21 mouse cellular contexts compared by ENCODE assay signal in genomic region chr9:51931054-51931690, GRCm38 (mm10). TPM values are rescaled to one million over a fixed set of nuclear protein-coding genes. Genes with fewer than 3 reads are reported as not detected.
DNase-seq lines count a peak whose midpoint lies in the region; ATAC-seq lines count a peak whose summit lies in the region.
"Had no signal": no experiment of that assay in that cellular context is flagged by ENCODE, and none has a peak within 500 bp of the region (broad histone marks: within the 10 kb centered on the region; RNA-seq: fewer than 3 reads in every experiment).

No protein-coding gene starts in this region.

- H3K9me3 ChIP-seq in lung, embryonic 15.5 days: no peaks in the 10 kb centered on the region
- no peaks in the 10 kb centered on the region for H3K9me3 ChIP-seq in kidney, embryonic 16.5 days (ENCODE audit: low read length)
- H3K9me3 ChIP-seq: embryonic facial prominence, embryonic 15.5 days; heart, embryonic 12.5 days; hindbrain, embryonic 13.5 days; limb, embryonic 15.5 days; midbrain, embryonic 15.5 days; stomach, embryonic 15.5 days had no signal

- H3K9ac ChIP-seq in lung, embryonic 15.5 days: no peak overlapping the region
- H3K9ac ChIP-seq in kidney, embryonic 16.5 days (replicated peaks; ENCODE audit: low read length): no peak overlapping the region
- H3K9ac ChIP-seq: embryonic facial prominence, embryonic 15.5 days; heart, embryonic 12.5 days; hindbrain, embryonic 13.5 days; limb, embryonic 15.5 days; liver, postnatal 0 days; midbrain, embryonic 15.5 days; stomach, embryonic 15.5 days had no signal

- ATAC-seq in CD4-positive, CD25-positive, alpha-beta regulatory T cell, adult 4 months: no peak
- 0 out of 2 replicates have a peak, but pooled peaks have one; percentile 21 for ATAC-seq in lung, embryonic 15.5 days (ENCODE audit: borderline replicate concordance, extremely low read depth, low FRiP score, low TSS enrichment)
- no peak for ATAC-seq in kidney, embryonic 16.5 days (ENCODE audit: low FRiP score, low TSS enrichment)
- ATAC-seq: forebrain, embryonic 16.5 days; liver, postnatal 0 days; midbrain, embryonic 15.5 days had no signal

- peak overlapping the region; percentile 88 for H3K27ac ChIP-seq in lung, embryonic 15.5 days
- H3K27ac ChIP-seq in kidney, embryonic 16.5 days (ENCODE audit: low read length): no peak overlapping the region
- H3K27ac ChIP-seq: embryonic facial prominence, embryonic 15.5 days; hindbrain, embryonic 13.5 days; limb, embryonic 15.5 days; midbrain, embryonic 15.5 days; stomach, embryonic 15.5 days had no signal

- DNase-seq in CD4-positive, CD25-positive, alpha-beta regulatory T cell, adult 2 months (ENCODE audit: low read depth, low spot score): peak; percentile 12
- DNase-seq in lung, postnatal 25 days (ENCODE audit: low spot score): no peak
- peak; percentile 40 for DNase-seq in 3T3-L1 (ENCODE audit: low read depth, low spot score)
- peak; percentile 53 for DNase-seq in adrenal gland, postnatal 14 days
- DNase-seq in right cerebral cortex, postnatal 14 days: no peak
- DNase-seq: cerebellum, adult 9-11 months; heart, adult 11 months; kidney, adult 8-10 months; kidney, postnatal 25 days; liver, postnatal 0 days had no signal

- H3K27me3 ChIP-seq in lung, embryonic 15.5 days: no peaks in the 10 kb centered on the region
- no peaks in the 10 kb centered on the region for H3K27me3 ChIP-seq in kidney, embryonic 16.5 days (ENCODE audit: insufficient read depth, low read length)
- H3K27me3 ChIP-seq: embryonic facial prominence, embryonic 15.5 days; heart, embryonic 12.5 days; hindbrain, embryonic 13.5 days; limb, embryonic 15.5 days; midbrain, embryonic 15.5 days; stomach, embryonic 15.5 days had no signal

- WGBS in lung, embryonic 15.5 days: 52% methylated on average over 7 of the region's 7 CpGs
- WGBS in kidney, embryonic 16.5 days: 93% methylated on average over 7 of the region's 7 CpGs

- no peak overlapping the region for H3K4me3 ChIP-seq in lung, embryonic 15.5 days
- no peak overlapping the region for H3K4me3 ChIP-seq in kidney, embryonic 16.5 days (ENCODE audit: low read length)
- H3K4me3 ChIP-seq: embryonic facial prominence, embryonic 15.5 days; heart, embryonic 12.5 days; hindbrain, embryonic 13.5 days; limb, embryonic 15.5 days; midbrain, embryonic 15.5 days; myocyte; stomach, embryonic 15.5 days had no signal

- peaks cover 51% of the 10 kb centered on the region for H3K4me1 ChIP-seq in lung, embryonic 15.5 days
- H3K4me1 ChIP-seq in kidney, embryonic 16.5 days (ENCODE audit: insufficient read depth, low read length): 0 out of 2 replicates have a peak, but pooled peaks cover 5% of the 10 kb centered on the region

- H3K36me3 ChIP-seq in lung, embryonic 15.5 days: no peaks in the 10 kb centered on the region
- no peaks in the 10 kb centered on the region for H3K36me3 ChIP-seq in kidney, embryonic 16.5 days (ENCODE audit: insufficient read depth, low read length)
- H3K36me3 ChIP-seq: embryonic facial prominence, embryonic 15.5 days; heart, embryonic 12.5 days; hindbrain, embryonic 13.5 days; limb, embryonic 15.5 days; midbrain, embryonic 15.5 days; stomach, embryonic 15.5 days had no signal

- H3K4me2 ChIP-seq in lung, embryonic 15.5 days: no peak overlapping the region
- H3K4me2 ChIP-seq in kidney, embryonic 16.5 days (replicated peaks; ENCODE audit: low read depth, low read length): no peak overlapping the region
- H3K4me2 ChIP-seq: embryonic facial prominence, embryonic 15.5 days; heart, embryonic 12.5 days; hindbrain, embryonic 13.5 days; limb, embryonic 15.5 days; midbrain, embryonic 15.5 days; stomach, embryonic 15.5 days had no signal

RNA-seq across cellular contexts. Expression of gene Fdx1, which starts 32.2 kb away (rescaled TPM):
- polyA plus RNA-seq in CD4-positive, CD25-positive, alpha-beta regulatory T cell, adult 4 months (2017; shearing (Covaris generic)): 10 to 100 TPM in 1 of 2 experiments, 1 to 10 TPM in 1; 9.2 to 12.9 TPM
- polyA plus RNA-seq in lung, embryonic 15.5 days (2015; fragmentation: Nextera tagmentation; extraction: Ambion mirVana): 103 and 109 TPM in 2 replicates
- total RNA-seq in adrenal gland, postnatal 14 days (2021): 2,022 and 2,175 TPM in 2 replicates
- polyA plus RNA-seq in kidney, embryonic 16.5 days (2015; fragmentation: Nextera tagmentation; extraction: Ambion mirVana): 114 and 119 TPM in 2 replicates

Comparison
In these comparisons a context has a peak if more than half of its experiments do, and no peak if none do; other contexts are left out.
1. DNase-seq: peak in CD4-positive, CD25-positive, alpha-beta regulatory T cell, adult 2 months (single experiment), 3T3-L1 (single experiment) and adrenal gland, postnatal 14 days (single experiment); none in lung, postnatal 25 days (single experiment) and right cerebral cortex, postnatal 14 days (single experiment).